Mouse (Mus musculus) thymus, adult 2 months (tissue): ENCODE data around the gene Syngr2.
A peak's percentile ranks its signal among the peaks of the same experiment; 100 is the strongest.

Experiments
- CTCF ChIP-seq: fragments of 200-500 bp; IDR thresholded peaks from 2 replicates; pipeline ENCODE4 v1.5.1; 2012; ENCODE audit warnings: mild to moderate bottlenecking, control low read depth, low read length, moderate library complexity, borderline replicate concordance; ENCODE audit not compliant: control insufficient read depth, poor library complexity, insufficient read depth; ENCODE audit errors: extremely low read depth
- POLR2A ChIP-seq: fragments of 200-500 bp; IDR thresholded peaks from 2 replicates; pipeline ENCODE4 v1.6.1; 2012; ENCODE audit warnings: mild to moderate bottlenecking, low read length, control low read depth, moderate library complexity; ENCODE audit not compliant: control insufficient read depth, poor library complexity, insufficient read depth; ENCODE audit errors: extremely low read depth

DNA sequence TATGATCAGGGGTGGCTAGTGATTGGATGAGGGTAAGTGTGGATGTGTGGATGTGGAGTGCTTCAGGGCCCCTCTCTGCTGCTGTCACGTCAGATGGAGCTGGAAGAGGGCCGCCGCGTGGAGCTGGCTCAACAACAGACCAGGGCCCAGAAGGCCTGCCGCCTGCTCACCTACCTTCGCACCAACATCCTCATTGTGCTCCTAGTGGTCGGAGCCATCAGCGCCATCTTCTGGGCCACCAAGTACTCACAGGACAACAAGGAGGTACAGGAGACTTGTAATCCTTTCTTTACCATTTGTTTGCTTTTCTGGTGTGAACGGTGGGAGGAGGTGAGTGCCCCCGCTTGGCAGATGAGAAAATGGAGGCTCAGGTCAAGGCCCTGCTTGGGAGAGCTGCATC, 23.2 kb upstream of the Syngr2 start:
- peak; percentile 62 for TF ChIP-seq CTCF
- TF ChIP-seq POLR2A = no peak
